Mouse (Mus musculus) heart, adult 9 months (tissue): ENCODE data around the gene Olfr628.
"Not testable (repeated sequence)": the region's sequence is repeated elsewhere in the genome, so short reads cannot be mapped to it uniquely, and the experiment has no call there.

Experiments
- DNase-seq, 2 experiments: peaks; one replicate each; pipeline ENCODE4 v3.0.0; 2022; ENCODE audit warnings: low spot score in 2 of 2

Gene Olfr628

DNA sequence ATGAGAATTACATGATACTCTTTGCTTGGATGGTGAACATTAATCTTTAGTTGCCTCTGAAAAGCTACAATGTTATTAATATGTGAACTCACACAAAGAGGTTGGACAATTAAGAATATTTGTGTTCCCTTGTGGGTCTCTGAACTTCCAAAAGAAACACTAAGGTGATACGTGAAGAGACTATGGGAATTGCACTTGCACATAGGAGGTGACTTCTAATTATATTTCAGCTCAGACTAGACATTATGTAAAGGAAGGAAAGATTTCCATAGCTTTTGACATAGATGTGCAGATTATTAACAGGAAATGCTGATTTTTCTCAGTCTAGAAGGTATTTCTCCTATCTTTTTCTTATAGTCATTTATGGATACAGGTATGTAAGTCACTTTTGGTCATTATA lies at the start of gene Olfr628:
Olfr628 (plus strand) TSS at position 301 of the 400 bp plus-strand sequence.
- no peak for DNase-seq

DNA sequence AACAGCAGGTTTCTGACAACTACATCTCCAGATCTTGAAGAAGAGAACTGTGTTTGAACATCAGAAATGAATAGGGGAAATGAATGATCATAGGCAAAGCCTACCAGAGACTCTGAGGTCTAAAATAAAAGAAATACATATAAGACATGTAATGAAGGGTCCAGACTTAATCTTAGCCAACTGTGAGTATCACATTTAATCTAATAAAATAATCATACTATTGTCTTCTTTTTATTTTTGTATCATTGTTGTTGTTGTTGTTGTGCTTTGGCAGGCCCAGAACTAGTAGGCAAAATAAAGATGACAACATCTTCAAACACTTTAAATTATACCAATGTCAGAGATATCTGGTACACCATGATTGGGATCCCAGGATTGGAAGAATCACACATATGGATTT lies 47.8 kb upstream of the Olfr628 start, which contains the start of gene Olfr625-ps1:
Olfr625-ps1 (plus strand) TSS at position 301 of the 400 bp plus-strand sequence.
- DNase-seq: no peak

DNA sequence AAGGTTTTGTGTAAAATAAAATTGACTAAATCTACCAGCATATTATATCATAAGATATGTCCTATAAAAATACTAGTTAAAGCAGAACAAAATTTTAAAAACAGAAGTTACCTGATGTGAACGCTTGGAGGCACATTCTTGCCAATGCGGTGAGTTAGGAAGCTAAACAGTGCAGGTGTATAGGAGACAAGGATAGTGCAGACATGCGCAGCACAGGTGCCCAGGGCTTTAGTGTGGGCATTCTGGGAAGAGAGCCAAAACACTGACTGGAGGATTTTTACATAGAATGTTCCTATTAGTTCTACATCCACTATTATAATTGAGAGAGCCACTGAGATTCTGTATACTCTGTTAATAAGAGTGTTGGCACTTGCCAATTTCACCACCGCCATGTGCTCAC lies 30.7 kb upstream of the Olfr628 start:
- no peak for DNase-seq

DNA sequence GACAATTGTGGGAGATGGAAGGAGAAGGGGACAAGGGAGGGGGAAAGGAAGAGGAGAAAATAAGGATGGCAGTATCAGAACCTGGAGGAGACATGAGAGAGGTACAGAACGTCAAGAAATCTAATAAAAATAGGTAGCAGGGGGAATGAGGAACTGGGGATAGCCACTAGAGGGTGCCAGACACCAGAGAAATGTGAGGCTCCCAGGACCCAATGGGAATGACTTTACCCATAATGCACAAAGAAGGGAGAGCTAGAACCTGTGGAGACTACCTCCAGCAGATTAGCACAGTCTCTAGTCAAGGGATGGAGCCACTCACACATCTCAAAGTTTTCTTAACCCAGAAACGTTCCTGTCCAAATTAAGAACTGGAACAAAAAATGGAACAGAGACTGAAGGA lies 18.1 kb upstream of the Olfr628 start:
- no peak for DNase-seq

DNA sequence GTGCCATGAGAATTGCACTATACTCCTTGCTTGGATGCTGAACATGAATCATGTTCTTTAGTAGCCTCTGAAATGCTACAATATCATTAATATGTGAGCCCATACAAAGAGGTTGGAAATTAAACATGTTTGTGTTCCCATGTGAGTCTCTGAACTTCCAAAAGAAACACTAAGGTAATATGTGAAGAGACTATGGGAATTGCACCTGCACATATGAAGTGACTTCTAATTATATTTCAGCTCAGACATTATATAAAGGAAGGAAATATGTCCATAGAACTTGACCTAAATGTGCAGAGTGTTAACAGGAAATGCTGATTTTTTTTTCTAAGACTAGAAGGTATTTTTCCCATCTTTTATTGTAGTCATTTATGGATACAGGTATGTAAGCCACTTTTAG lies 15.8 kb upstream of the Olfr628 start, which contains the start of gene Olfr243:
Olfr243 (plus strand) TSS at position 301 of the 400 bp plus-strand sequence.
- no peak for DNase-seq

DNA sequence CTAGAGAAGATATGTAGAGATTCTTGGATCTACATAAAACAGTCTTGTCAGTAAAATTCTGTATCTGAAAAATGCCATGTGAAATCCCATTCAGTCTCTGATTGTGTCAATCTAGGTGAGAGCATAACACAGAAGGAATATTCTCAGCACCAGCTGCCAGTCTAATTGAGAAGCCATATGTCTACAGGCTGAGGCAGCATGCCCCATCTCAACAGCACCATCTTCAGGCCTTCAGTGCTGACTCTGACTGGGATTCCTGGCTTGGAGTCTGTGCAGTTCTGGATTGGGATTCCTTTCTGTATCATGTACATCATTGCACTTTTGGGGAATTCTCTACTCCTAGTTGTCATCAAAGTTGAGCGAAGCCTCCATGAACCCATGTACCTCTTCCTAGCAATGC lies 13.8 kb upstream of the Olfr628 start:
- DNase-seq: not testable (repeated sequence)

DNA sequence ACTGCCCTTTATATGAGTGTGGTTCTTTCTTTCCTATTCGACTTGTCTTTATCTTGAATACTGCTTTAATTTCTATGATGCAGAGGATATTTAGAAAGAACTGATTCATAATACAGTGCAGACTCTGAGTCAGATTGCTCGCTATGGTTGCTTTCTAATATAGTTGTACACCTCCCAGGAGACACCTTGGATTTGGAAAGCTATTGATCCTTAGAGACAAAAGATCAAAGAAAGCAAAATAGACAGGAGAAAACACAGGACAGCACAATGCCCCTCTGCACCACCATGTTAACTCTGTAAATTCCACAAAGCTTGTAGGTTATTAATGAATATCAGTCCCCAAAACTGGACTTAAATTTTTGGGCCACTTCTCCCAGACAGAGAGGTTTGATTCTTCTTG lies 14.7 kb downstream of the Olfr628 start, which contains the start of gene Olfr629:
Olfr629 (minus strand) TSS at position 101 of the 400 bp plus-strand sequence.
- DNase-seq: no peak

DNA sequence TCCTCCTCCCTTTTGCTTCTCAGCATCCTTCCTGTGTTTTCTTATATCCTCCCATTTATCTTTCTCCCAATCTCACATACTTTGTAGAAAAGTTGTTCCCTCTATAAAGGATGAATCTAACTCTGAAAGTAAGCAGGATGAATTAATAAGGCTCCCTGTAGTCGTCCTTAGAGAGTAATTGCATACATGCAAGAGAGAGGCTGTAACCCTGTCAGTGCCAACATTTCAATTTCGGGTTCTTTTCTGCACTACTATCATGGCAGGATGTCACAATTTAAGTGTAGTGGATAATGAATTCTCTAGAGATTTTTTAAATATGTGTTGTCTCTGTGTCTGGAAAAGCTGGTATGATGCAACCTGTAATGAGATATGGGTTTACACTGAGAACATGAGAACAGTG lies 27.1 kb downstream of the Olfr628 start, which contains the start of gene Olfr630:
Olfr630 (minus strand) TSS at position 101 of the 400 bp plus-strand sequence.
- no peak for DNase-seq

DNA sequence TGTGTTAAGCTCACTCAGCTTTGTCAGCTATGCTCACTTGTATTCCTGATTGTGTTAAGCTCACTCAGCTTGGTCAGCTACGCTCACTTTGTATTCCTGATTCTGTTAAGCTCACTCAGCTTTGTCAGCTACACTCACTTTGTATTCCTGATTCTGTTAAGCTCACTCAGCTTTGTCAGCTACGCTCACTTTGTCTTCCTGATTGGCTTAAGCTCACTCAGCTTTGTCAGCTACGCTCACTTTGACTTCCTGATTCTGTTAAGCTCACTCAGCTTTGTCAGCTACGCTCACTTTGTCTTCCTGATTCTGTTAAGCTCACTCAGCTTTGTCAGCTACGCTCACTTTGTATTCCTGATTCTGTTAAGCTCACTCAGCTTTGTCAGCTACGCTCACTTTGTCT lies 32.0 kb downstream of the Olfr628 start:
- not testable (repeated sequence) for DNase-seq

DNA sequence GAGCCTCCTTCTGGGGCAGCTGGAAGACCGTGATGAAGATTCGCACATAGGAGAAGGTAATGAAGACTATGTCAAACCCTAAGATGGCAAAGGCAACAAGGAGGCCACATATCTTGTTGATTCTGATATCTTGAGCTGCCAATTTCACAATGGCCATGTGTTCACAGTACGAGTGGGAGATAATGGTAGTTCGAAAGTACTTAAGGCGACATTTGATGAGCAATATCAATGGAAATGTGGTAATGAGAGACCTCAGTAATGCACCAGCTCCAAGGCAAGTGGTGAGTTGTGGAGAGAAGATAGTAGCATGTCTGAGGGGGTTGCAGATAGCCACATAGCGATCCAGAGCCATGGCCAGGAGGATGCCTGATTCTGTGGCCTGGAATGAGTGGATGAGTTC lies 37.5 kb downstream of the Olfr628 start:
- not testable (repeated sequence) for DNase-seq

DNA sequence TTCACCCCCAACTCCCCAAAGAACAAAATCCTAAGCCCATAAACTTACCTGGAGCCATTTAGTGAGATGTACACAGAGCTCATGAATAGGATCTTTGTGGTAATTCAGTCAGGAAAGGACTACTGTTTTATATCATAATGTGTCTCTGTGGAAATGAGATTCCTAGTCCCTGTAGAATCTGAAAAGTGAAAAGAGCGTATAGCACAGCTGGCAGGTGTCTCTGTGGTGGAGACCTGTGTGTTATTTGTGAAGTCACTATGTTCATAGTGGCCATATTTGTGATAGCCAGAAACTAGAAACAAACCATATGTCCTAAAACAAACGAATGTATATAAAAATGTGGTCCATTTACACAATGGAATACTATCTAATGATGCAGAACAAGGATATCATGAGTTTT lies 41.3 kb downstream of the Olfr628 start, which contains the start of gene Olfr69:
Olfr69 (minus strand) TSS at position 101 of the 400 bp plus-strand sequence.
- DNase-seq: no peak

DNA sequence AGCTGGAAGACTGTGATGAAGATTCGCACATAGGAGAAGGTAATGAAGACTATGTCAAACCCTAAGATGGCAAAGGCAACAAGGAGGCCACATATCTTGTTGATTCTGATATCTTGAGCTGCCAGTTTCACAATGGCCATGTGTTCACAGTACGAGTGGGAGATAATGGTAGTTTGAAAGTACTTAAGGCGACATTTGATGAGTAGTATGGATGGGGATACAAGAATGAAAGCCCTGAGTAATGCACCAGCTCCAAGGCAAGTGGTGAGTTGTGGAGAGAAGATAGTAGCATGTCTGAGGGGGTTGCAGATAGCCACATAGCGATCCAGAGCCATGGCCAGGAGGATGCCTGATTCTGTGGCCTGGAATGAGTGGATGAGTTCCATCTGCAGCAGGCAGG lies 47.5 kb downstream of the Olfr628 start:
- DNase-seq: not testable (repeated sequence)

DNA sequence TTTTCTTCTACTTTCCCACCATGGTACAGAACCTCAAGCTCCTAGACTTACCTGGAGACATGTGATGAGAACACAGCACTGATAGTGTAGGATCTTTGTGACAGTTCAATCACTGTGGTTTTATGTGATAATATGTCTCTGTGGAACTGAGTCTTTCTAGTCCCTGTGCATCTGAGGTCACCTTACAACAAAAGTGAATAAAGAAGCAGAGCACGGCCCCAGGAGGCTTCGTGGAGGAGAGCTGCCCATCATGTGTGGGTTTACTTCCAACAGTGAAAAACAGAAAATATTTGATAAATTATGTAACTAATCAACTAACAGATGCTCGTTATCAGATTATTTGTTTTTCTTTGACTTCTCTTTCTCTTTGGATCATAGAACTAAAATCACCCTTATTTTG lies 49.4 kb downstream of the Olfr628 start, which contains the start of gene Olfr68:
Olfr68 (minus strand) TSS at position 101 of the 400 bp plus-strand sequence.
- DNase-seq: no peak
